Mouse (Mus musculus) inflammation-experienced regulatory T-cells, adult 16 weeks (primary cell): ENCODE measurements around the gene Klf7. TPM values are rescaled to one million over a fixed set of nuclear protein-coding genes. Genes with fewer than 3 reads are reported as not detected.

Source experiments
- polyA plus RNA-seq: library from polyadenylated mRNA; unstranded; fragments of 100-300 nt; shearing (Covaris generic); gene quantifications from one replicate; pipeline ENCODE4 v1.2.1, GENCODE M21; 2017

The Klf7 gene
- polyA plus RNA-seq: 26.6 TPM

GRCm38 (mm10) chr1:64121559-64122465 lies at the start of gene Klf7:
Gene Klf7, minus strand, starts transcription at chr1:64122282.

